Mouse (Mus musculus) embryonic facial prominence, embryonic 11.5 days (tissue): ENCODE measurements around the gene Rspry1. TPM values are rescaled to one million over a fixed set of nuclear protein-coding genes. Genes with fewer than 3 reads are reported as not detected.

Experiments
- ATAC-seq: fragments of 200-750 bp; cut with Nextera tagmentation; replicated peaks from 2 replicates; pipeline ENCODE4 v1.8.0; 2017; ENCODE audit warnings: low read depth; ENCODE audit not compliant: insufficient number of reproducible peaks, low FRiP score, low TSS enrichment
- DNase-seq: peaks from one replicate; pipeline ENCODE4 v3.0.0-alpha.2; 2015; ENCODE audit warnings: low spot score
- H3K27ac ChIP-seq: fragments of 300-500 bp; sonication (generic); replicated peaks from 2 replicates; pipeline ENCODE4 v1.5.1; 2014; ENCODE audit warnings: mild to moderate bottlenecking, low read depth, low read length, control low read depth
- H3K27me3 ChIP-seq: fragments of 300-500 bp; sonication (generic); 2 replicates; pipeline ENCODE4 v1.6.1; 2014; ENCODE audit warnings: mild to moderate bottlenecking, low read length, moderate library complexity, mixed read lengths; ENCODE audit not compliant: control insufficient read depth, insufficient read depth
- H3K36me3 ChIP-seq: fragments of 300-500 bp; sonication (generic); replicated peaks from 2 replicates; pipeline ENCODE4 v1.6.1; 2014; ENCODE audit warnings: low read depth, mild to moderate bottlenecking, low read length, moderate library complexity, mixed read lengths; ENCODE audit not compliant: control insufficient read depth, insufficient read depth
- H3K4me1 ChIP-seq: fragments of 300-500 bp; sonication (generic); 2 replicates; pipeline ENCODE4 v1.6.1; 2014; ENCODE audit warnings: low read length, mixed read lengths; ENCODE audit not compliant: control insufficient read depth, insufficient read depth
- H3K4me2 ChIP-seq: fragments of 300-500 bp; sonication (generic); 2 replicates; pipeline ENCODE4 v1.6.1; 2014; ENCODE audit warnings: low read depth, mild to moderate bottlenecking, control low read depth, low read length, moderate library complexity
- H3K4me3 ChIP-seq: fragments of 300-500 bp; sonication (generic); 2 replicates; pipeline ENCODE4 v1.5.1; 2014; ENCODE audit warnings: low read depth, low read length, control low read depth
- H3K9ac ChIP-seq: fragments of 300-500 bp; sonication (generic); replicated peaks from 2 replicates; pipeline ENCODE4 v1.6.1; 2014; ENCODE audit warnings: mild to moderate bottlenecking, control low read depth, low read length
- H3K9me3 ChIP-seq: fragments of 300-500 bp; sonication (generic); replicated peaks from 2 replicates; pipeline ENCODE4 v1.6.1; 2016; ENCODE audit warnings: mild to moderate bottlenecking, low read length, inconsistent platforms, mixed read lengths; ENCODE audit not compliant: control insufficient read depth
- WGBS: fragments of 180-500 bp; shearing (Covaris S2); extraction: QIAGEN DNeasy Blood & Tissue Kit; methylation state at CpG from one replicate; pipeline ENCODE4 v1.1.7; 2014; 5-methylcytosine and 5-hydroxymethylcytosine counted together
- polyA plus RNA-seq: library from polyadenylated mRNA; unstranded; fragments of >200 nt; fragmentation: Nextera tagmentation; extraction: Ambion mirVana; gene quantifications from 2 replicates; pipeline ENCODE4 v1.2.1, GENCODE M21; 2014

Rspry1 gene
- polyA plus RNA-seq, 1 experiment from 2014 or later: 45.4 TPM

- ATAC-seq (no peak), DNase-seq (peak; percentile 31)
- Histone ChIP-seq H3K27me3 (no peaks in the 10 kb centered on the region), H3K9ac (no peak overlapping the region), H3K4me1 (no peaks in the 10 kb centered on the region), H3K36me3 (no peaks in the 10 kb centered on the region; the same call in 1 of the 2 replicates), H3K9me3 (no peaks in the 10 kb centered on the region), H3K4me3 (no peak overlapping the region), H3K4me2 (no peak overlapping the region), H3K27ac (peak overlapping the region; percentile 35; the same call in 1 of the 2 replicates)
- WGBS: 39% methylated on average over 9 of the region's 9 CpGs
Observed at GRCm38 (mm10) chr8:94678582-94678981, 76.8 kb downstream of the Rspry1 start.

- Histone ChIP-seq H3K4me2 (no peak overlapping the region), H3K9ac (no peak overlapping the region), H3K27me3 (no peaks in the 10 kb centered on the region), H3K9me3 (no peaks in the 10 kb centered on the region), H3K36me3 (no peaks in the 10 kb centered on the region; the same call in 1 of the 2 replicates), H3K4me1 (no peaks in the 10 kb centered on the region), H3K4me3 (no peak overlapping the region), H3K27ac (no peak overlapping the region)
- no peak for DNase-seq
- 78% methylated on average over 3 of the region's 3 CpGs for WGBS
- ATAC-seq: no peak
Observed at GRCm38 (mm10) chr8:94680414-94680813, 78.7 kb downstream of the Rspry1 start.

GRCm38 (mm10) chr8:94682732-94683524, 81.2 kb downstream of the Rspry1 start:
- WGBS: 79% methylated on average over 16 of the region's 16 CpGs
- H3K4me2 ChIP-seq: no peak overlapping the region
- no peaks in the 10 kb centered on the region for H3K36me3 ChIP-seq
- H3K27ac ChIP-seq: no peak overlapping the region
- H3K4me1 ChIP-seq: no peaks in the 10 kb centered on the region
- no peaks in the 10 kb centered on the region for H3K9me3 ChIP-seq
- no peak for ATAC-seq
- no peak overlapping the region for H3K4me3 ChIP-seq
- H3K27me3 ChIP-seq: no peaks in the 10 kb centered on the region
- DNase-seq: no peak
- H3K9ac ChIP-seq: no peak overlapping the region

GRCm38 (mm10) chr8:94684287-94684686, 82.5 kb downstream of the Rspry1 start:
- Histone ChIP-seq H3K27me3 (no peaks in the 10 kb centered on the region), H3K36me3 (no peaks in the 10 kb centered on the region), H3K9me3 (no peaks in the 10 kb centered on the region), H3K27ac (no peak overlapping the region), H3K9ac (no peak overlapping the region), H3K4me3 (no peak overlapping the region), H3K4me2 (no peak overlapping the region), H3K4me1 (no peaks in the 10 kb centered on the region)
- 75% methylated on average over 4 of the region's 4 CpGs for WGBS
- no peak for DNase-seq
- ATAC-seq: no peak

- Histone ChIP-seq H3K36me3 (no peaks in the 10 kb centered on the region), H3K4me3 (no peak overlapping the region), H3K27me3 (no peaks in the 10 kb centered on the region), H3K4me2 (no peak overlapping the region), H3K4me1 (no peaks in the 10 kb centered on the region), H3K9ac (no peak overlapping the region), H3K9me3 (no peaks in the 10 kb centered on the region), H3K27ac (no peak overlapping the region)
- no peak for DNase-seq
- no peak for ATAC-seq
- 72% methylated on average over 9 of the region's 9 CpGs for WGBS
Observed at GRCm38 (mm10) chr8:94685953-94686352, 84.2 kb downstream of the Rspry1 start.

GRCm38 (mm10) chr8:94694701-94695100, 93.0 kb downstream of the Rspry1 start:
- WGBS: under 1% methylated on average over 6 of the region's 6 CpGs
- H3K9ac ChIP-seq: no peak overlapping the region

GRCm38 (mm10) chr8:94695341-94695993, 93.7 kb downstream of the Rspry1 start:
- Histone ChIP-seq H3K27me3 (peaks cover 29% of the 10 kb centered on the region), H3K4me1 (peaks cover 10% of the 10 kb centered on the region; the same call in 1 of the 2 replicates), H3K27ac (no peak overlapping the region), H3K36me3 (no peaks in the 10 kb centered on the region), H3K4me2 (peak overlapping the region; percentile 77), H3K4me3 (peak overlapping the region; percentile 41), H3K9ac (peak overlapping the region; percentile 28), H3K9me3 (no peaks in the 10 kb centered on the region)
- WGBS: under 1% methylated on average over 26 of the region's 31 CpGs
- no peak for DNase-seq
- ATAC-seq: peak; percentile 58

More at GRCm38 (mm10) chr8:94694701-94695100, 93.0 kb downstream of the Rspry1 start:
- ATAC-seq: no peak
- H3K9me3 ChIP-seq: no peaks in the 10 kb centered on the region
- no peak overlapping the region for H3K4me2 ChIP-seq
- H3K27ac ChIP-seq: no peak overlapping the region
- peaks cover 29% of the 10 kb centered on the region for H3K27me3 ChIP-seq
- H3K4me1 ChIP-seq: peaks cover 10% of the 10 kb centered on the region; the same call in 1 of the 2 replicates
- H3K36me3 ChIP-seq: no peaks in the 10 kb centered on the region
- H3K4me3 ChIP-seq: no peak overlapping the region
- no peak for DNase-seq

- peak; percentile 22; the same call in 1 of the 2 replicates for ATAC-seq
- Histone ChIP-seq H3K4me2 (peak within 1 kb of the TSS; percentile 77), H3K4me3 (peak within 1 kb of the TSS; percentile 41), H3K9ac (peak within 1 kb of the TSS; percentile 28), H3K27me3 (peaks cover 29% of the 10 kb centered on the region), H3K4me1 (peaks cover 10% of the 10 kb centered on the region; the same call in 1 of the 2 replicates), H3K36me3 (no peaks in the 10 kb centered on the region), H3K9me3 (no peaks in the 10 kb centered on the region), H3K27ac (no peak within 1 kb of the TSS)
- DNase-seq: peak; percentile 60
- under 1% methylated on average over 41 of the region's 41 CpGs for WGBS
Observed at GRCm38 (mm10) chr8:94695994-94696384, 94.3 kb downstream of the Rspry1 start, which contains the start of gene Pllp. Gene Pllp, minus strand, starts transcription at chr8:94696278.
